Mouse (Mus musculus) heart, adult 2 months (tissue): Measurements from ENCODE around the gene Gm44805.

Source experiments
- CTCF ChIP-seq: fragments of 200-600 bp; IDR thresholded peaks from 2 replicates; pipeline ENCODE4 v1.8.1; 2022; ENCODE audit warnings: antibody characterized with exemption, mild to moderate bottlenecking, moderate library complexity
- EP300 ChIP-seq: fragments of 200-500 bp; IDR thresholded peaks from 2 replicates; pipeline ENCODE4 v1.6.1; 2011; ENCODE audit warnings: low read depth, low read length, control low read depth; ENCODE audit not compliant: insufficient read depth
- POLR2A ChIP-seq: fragments of 200-500 bp; IDR thresholded peaks from 2 replicates; pipeline ENCODE4 v1.6.1; 2011; ENCODE audit warnings: mild to moderate bottlenecking, low read depth, low read length, control low read depth; ENCODE audit not compliant: insufficient read depth

GRCm38 (mm10) chr7:19685374-19685773 lies 4.2 kb upstream of the Gm44805 start:
- TF ChIP-seq CTCF (no peak), EP300 (no peak), POLR2A (no peak)
